Mouse (Mus musculus) liver, postnatal 0 days (tissue): Measurements from ENCODE around the gene Slc39a2.

Source experiments
- CTCF ChIP-seq: sonication (generic); IDR thresholded peaks from 2 replicates; pipeline ENCODE4 v1.5.1; 2016; ENCODE audit warnings: antibody characterized with exemption, low read depth
- EP300 ChIP-seq: IDR thresholded peaks from 2 replicates; pipeline ENCODE4 v1.6.1; 2016; ENCODE audit warnings: antibody characterized with exemption, low read depth, mild to moderate bottlenecking

- TF ChIP-seq CTCF: no peak
- TF ChIP-seq EP300: no peak
Observed at GRCm38 (mm10) chr14:51929968-51930367, 37.3 kb downstream of the Slc39a2 start.
